Mouse (Mus musculus): ENCODE measurements around the gene Atxn2. TPM values are rescaled to one million over a fixed set of nuclear protein-coding genes. Genes with fewer than 3 reads are reported as not detected.

Gene Atxn2
- polyA plus RNA-seq, 1 experiment, result 71.9 TPM

DNA sequence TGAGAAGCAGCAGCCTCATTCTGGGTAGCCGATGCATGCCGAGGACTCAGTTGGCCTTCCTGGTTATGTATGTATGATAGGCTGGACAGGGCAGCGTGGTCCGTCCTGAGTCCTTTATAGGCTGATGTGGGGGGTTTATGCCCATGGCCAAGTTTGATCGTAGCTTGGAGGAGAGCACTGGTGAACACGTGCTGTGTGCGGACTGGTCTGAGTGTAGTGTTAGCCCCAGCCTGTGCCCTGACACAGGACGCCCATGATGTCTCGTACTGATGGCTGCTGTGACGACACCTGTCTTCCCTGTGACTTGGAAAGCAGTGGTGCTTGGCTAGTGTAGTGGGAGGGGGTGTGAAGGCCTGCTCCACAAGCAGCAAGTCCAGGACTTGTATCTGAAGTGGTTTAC is 102.6 kb downstream of the Atxn2 start:
- Histone ChIP-seq H3K4me1 (ENCODE audit: control insufficient read depth, insufficient read depth, insufficient read length) (peaks cover 14% of the 10 kb centered on the region; the same call in 1 of the 2 replicates), H3K36me3 (ENCODE audit: control insufficient read depth, insufficient read depth, low read length) (peaks cover 34% of the 10 kb centered on the region), H3K27me3 (ENCODE audit: control insufficient read depth, insufficient read depth, low read length) (no peaks in the 10 kb centered on the region), H3K4me3 (ENCODE audit: extremely low read depth, insufficient read depth, insufficient read length) (no peak overlapping the region), H3K27ac (ENCODE audit: insufficient read depth, low read length) (no peak overlapping the region)
- WGBS, result 94% methylated on average over 10 of the region's 10 CpGs
- TF ChIP-seq POLR2A (IDR thresholded peaks at IDR 0.05; ENCODE audit: low read depth, low read length) (no peak), CTCF (IDR thresholded peaks at IDR 0.05; ENCODE audit: extremely low read depth, insufficient read depth, insufficient read length, insufficient replicate concordance) (no peak)
- DNase-seq (ENCODE audit: low read depth in 1 of 2, low spot score in 2 of 2), result no peak

DNA sequence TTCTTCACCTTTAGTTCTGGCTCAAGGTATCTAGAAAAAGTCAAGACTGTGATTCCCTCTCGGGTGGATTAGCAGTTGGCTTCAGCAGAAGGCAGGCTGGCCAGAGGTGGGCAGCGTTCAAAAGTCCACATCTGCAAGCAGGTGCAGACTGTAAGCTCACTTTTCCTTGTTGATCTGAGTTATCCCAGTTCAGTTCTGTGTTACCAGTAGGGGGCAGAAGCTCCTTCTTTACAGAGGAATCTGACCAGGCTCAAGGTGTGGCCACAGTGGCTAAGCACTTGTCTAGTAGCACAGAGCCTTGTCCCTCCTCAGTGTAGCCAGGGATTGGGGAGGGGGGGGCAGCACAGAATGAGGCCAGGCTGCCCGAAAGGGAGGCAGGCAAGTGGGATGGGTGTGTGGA is 103.9 kb downstream of the Atxn2 start:
- Histone ChIP-seq H3K27ac (ENCODE audit: insufficient read depth, low read length) (no peak overlapping the region), H3K36me3 (ENCODE audit: control insufficient read depth, insufficient read depth, low read length) (peaks cover 41% of the 10 kb centered on the region), H3K4me3 (ENCODE audit: extremely low read depth, insufficient read depth, insufficient read length) (no peak overlapping the region), H3K4me1 (ENCODE audit: control insufficient read depth, insufficient read depth, insufficient read length) (peaks cover 18% of the 10 kb centered on the region; the same call in 1 of the 2 replicates), H3K27me3 (ENCODE audit: control insufficient read depth, insufficient read depth, low read length) (no peaks in the 10 kb centered on the region)
- peak in 1 of 2 experiments; percentile 67 for DNase-seq (ENCODE audit: low read depth in 1 of 2, low spot score in 2 of 2)
- 65% methylated on average over 3 of the region's 3 CpGs for WGBS
- peak; percentile 45; the same call in 1 of the 2 replicates for TF ChIP-seq CTCF (IDR thresholded peaks at IDR 0.05; ENCODE audit: extremely low read depth, insufficient read depth, insufficient read length, insufficient replicate concordance)
- TF ChIP-seq POLR2A (IDR thresholded peaks at IDR 0.05; ENCODE audit: low read depth, low read length), result no peak

DNA sequence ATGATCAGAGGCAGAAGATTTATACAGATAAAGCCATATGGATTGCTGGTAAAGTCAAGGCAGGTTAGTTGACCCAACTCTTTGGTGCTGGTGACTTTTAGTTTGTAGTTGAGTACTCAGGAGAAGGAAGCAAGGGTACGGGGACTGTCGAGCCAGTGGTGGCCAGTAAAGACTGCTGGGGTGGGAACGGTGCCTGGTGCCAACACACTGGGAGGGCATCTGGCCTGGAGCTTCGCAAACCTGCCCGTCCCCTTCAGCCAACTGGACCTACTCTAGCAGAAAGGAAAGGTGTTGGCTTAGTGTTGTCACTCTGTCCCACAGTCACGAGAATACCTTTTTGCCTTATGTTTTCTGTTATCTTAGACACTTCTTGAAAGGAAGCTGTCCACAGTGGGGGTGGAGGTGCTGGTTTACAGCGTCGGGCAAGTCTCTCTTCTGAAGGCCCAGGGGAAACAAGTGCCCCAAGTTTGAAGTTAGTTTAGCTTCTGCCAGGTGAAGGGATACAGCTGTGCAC is 104.8 kb downstream of the Atxn2 start:
- TF ChIP-seq POLR2A (IDR thresholded peaks at IDR 0.05; ENCODE audit: low read depth, low read length) (no peak), CTCF (IDR thresholded peaks at IDR 0.05; ENCODE audit: extremely low read depth, insufficient read depth, insufficient read length, insufficient replicate concordance) (no peak)
- peaks cover 45% of the 10 kb centered on the region for H3K36me3 ChIP-seq (ENCODE audit: control insufficient read depth, insufficient read depth, low read length)
- DNase-seq (ENCODE audit: low read depth in 1 of 2, low spot score in 2 of 2), result no peak
- H3K4me3 ChIP-seq (ENCODE audit: extremely low read depth, insufficient read depth, insufficient read length), result no peak overlapping the region
- 89% methylated on average over 8 of the region's 8 CpGs for WGBS
- H3K27me3 ChIP-seq (ENCODE audit: control insufficient read depth, insufficient read depth, low read length), result no peaks in the 10 kb centered on the region
- no peak overlapping the region for H3K27ac ChIP-seq (ENCODE audit: insufficient read depth, low read length)
- peaks cover 21% of the 10 kb centered on the region; the same call in 1 of the 2 replicates for H3K4me1 ChIP-seq (ENCODE audit: control insufficient read depth, insufficient read depth, insufficient read length)

DNA sequence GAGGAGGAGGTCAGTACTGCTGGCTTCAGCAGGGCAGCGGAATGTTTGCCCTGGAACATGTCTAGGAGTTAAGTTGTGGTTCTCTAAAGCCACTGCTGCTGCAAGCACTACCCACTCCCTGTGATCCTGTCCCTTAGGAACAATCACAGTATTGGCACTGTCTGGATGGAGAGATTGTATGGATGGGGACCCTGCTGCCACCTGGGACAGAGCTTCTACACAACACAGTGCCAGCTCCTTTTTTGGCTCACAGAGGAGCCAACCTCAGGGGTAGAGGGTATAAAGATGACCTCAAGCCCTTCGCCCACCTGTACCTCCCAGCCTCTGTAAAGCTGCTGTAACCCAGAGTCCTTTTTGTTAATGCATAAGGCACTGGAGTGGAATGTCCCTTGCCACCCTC is 105.5 kb downstream of the Atxn2 start:
- H3K4me1 ChIP-seq (ENCODE audit: control insufficient read depth, insufficient read depth, insufficient read length), result peaks cover 16% of the 10 kb centered on the region; the same call in 1 of the 2 replicates

DNA sequence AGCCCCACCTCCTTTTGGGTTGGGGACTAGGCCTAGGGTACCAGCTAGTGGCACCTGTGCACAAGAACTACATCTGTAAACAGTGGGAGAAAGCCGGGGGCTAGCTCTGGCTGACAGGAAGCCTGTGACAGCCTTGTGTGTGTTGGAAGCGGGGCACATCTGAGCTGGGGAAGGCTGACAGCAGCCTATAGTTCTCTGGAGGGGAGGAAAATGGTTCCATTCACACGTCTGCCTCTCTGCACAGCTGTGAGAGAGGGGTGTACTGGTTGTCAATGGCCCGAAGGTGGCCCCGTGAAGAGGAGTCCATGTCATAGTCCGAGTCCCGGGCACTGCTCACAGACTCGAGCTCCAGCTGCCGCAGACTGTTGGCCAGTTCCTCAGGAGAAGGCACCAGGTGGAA is 106.4 kb downstream of the Atxn2 start:
- no peak for DNase-seq (ENCODE audit: low read depth in 1 of 2, low spot score in 2 of 2)

More for the DNA sequence above, 105.5 kb downstream of the Atxn2 start:
- H3K27me3 ChIP-seq (ENCODE audit: control insufficient read depth, insufficient read depth, low read length), result no peaks in the 10 kb centered on the region
- no peak overlapping the region for H3K27ac ChIP-seq (ENCODE audit: insufficient read depth, low read length)
- no peak for TF ChIP-seq POLR2A (IDR thresholded peaks at IDR 0.05; ENCODE audit: low read depth, low read length)
- no peak for TF ChIP-seq CTCF (IDR thresholded peaks at IDR 0.05; ENCODE audit: extremely low read depth, insufficient read depth, insufficient read length, insufficient replicate concordance)
- no peak overlapping the region for H3K4me3 ChIP-seq (ENCODE audit: extremely low read depth, insufficient read depth, insufficient read length)
- no peak for DNase-seq (ENCODE audit: low read depth in 1 of 2, low spot score in 2 of 2)
- 91% methylated on average over 2 of the region's 2 CpGs for WGBS
- H3K36me3 ChIP-seq (ENCODE audit: control insufficient read depth, insufficient read depth, low read length), result peaks cover 48% of the 10 kb centered on the region

DNA sequence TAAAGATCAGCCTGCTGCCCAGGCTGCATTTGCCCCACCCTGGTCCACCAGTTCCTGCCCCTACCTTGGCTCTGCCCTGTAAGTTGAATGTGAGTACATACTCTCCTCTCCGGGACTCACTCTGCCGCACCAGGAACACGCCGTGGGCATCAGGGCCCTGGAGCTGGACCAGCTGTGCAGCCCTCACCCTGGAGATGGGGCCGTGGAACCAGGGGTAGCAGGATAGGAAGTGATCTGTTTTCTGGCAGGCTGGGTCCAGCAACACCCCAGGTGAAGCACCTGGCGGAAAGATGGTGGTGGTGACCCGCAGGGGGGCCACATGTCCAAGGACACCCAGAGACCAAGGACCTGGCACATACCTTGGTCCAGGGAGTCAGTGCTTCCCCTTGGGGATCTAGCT is 107.3 kb downstream of the Atxn2 start:
- peaks cover 54% of the 10 kb centered on the region for H3K36me3 ChIP-seq (ENCODE audit: control insufficient read depth, insufficient read depth, low read length)
- H3K4me3 ChIP-seq (ENCODE audit: extremely low read depth, insufficient read depth, insufficient read length), result no peak overlapping the region
- peaks cover 11% of the 10 kb centered on the region; the same call in 1 of the 2 replicates for H3K4me1 ChIP-seq (ENCODE audit: control insufficient read depth, insufficient read depth, insufficient read length)
- no peak overlapping the region for H3K27ac ChIP-seq (ENCODE audit: insufficient read depth, low read length)
- H3K27me3 ChIP-seq (ENCODE audit: control insufficient read depth, insufficient read depth, low read length), result no peaks in the 10 kb centered on the region
- WGBS, result 94% methylated on average over 7 of the region's 7 CpGs
- TF ChIP-seq POLR2A (IDR thresholded peaks at IDR 0.05; ENCODE audit: low read depth, low read length), result no peak
- TF ChIP-seq CTCF (IDR thresholded peaks at IDR 0.05; ENCODE audit: extremely low read depth, insufficient read depth, insufficient read length, insufficient replicate concordance), result no peak
- no peak for DNase-seq (ENCODE audit: low read depth in 1 of 2, low spot score in 2 of 2)

More for the DNA sequence above, 106.4 kb downstream of the Atxn2 start:
- H3K4me3 ChIP-seq (ENCODE audit: extremely low read depth, insufficient read depth, insufficient read length), result no peak overlapping the region
- peaks cover 8% of the 10 kb centered on the region; the same call in 1 of the 2 replicates for H3K4me1 ChIP-seq (ENCODE audit: control insufficient read depth, insufficient read depth, insufficient read length)
- no peaks in the 10 kb centered on the region for H3K27me3 ChIP-seq (ENCODE audit: control insufficient read depth, insufficient read depth, low read length)
- TF ChIP-seq CTCF (IDR thresholded peaks at IDR 0.05; ENCODE audit: extremely low read depth, insufficient read depth, insufficient read length, insufficient replicate concordance) (no peak), POLR2A (IDR thresholded peaks at IDR 0.05; ENCODE audit: low read depth, low read length) (no peak)
- 90% methylated on average over 9 of the region's 9 CpGs for WGBS
- H3K36me3 ChIP-seq (ENCODE audit: control insufficient read depth, insufficient read depth, low read length), result peaks cover 51% of the 10 kb centered on the region
- H3K27ac ChIP-seq (ENCODE audit: insufficient read depth, low read length), result no peak overlapping the region

DNA sequence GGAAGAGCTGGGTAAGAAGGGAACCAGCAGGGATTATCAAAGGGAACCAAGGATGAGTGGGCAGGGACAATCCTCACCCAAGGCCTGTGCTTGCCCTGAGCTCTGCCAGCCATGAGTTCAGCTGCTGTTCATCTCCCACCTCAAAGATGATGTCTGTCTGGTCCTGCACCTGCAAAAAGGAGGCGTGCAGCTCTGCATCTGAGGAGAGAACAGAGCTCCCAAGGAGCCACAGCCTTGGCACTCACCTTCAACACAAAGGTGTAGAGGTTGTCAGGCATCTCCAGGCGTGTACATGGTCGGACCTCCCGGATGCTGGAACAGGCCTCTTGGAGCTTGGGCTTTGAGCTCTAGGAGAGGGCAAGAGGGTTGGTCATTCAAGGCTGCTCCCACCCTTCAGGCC is 107.7 kb downstream of the Atxn2 start:
- no peak overlapping the region for H3K4me3 ChIP-seq (ENCODE audit: extremely low read depth, insufficient read depth, insufficient read length)
- peaks cover 52% of the 10 kb centered on the region for H3K36me3 ChIP-seq (ENCODE audit: control insufficient read depth, insufficient read depth, low read length)
- peaks cover 15% of the 10 kb centered on the region; the same call in 1 of the 2 replicates for H3K4me1 ChIP-seq (ENCODE audit: control insufficient read depth, insufficient read depth, insufficient read length)
- no peak overlapping the region for H3K27ac ChIP-seq (ENCODE audit: insufficient read depth, low read length)
- DNase-seq (ENCODE audit: low read depth in 1 of 2, low spot score in 2 of 2), result no peak
- WGBS, result 94% methylated on average over 4 of the region's 4 CpGs
- no peaks in the 10 kb centered on the region for H3K27me3 ChIP-seq (ENCODE audit: control insufficient read depth, insufficient read depth, low read length)
- TF ChIP-seq POLR2A (IDR thresholded peaks at IDR 0.05; ENCODE audit: low read depth, low read length), result no peak
- no peak for TF ChIP-seq CTCF (IDR thresholded peaks at IDR 0.05; ENCODE audit: extremely low read depth, insufficient read depth, insufficient read length, insufficient replicate concordance)
